Mouse (Mus musculus) lung, adult 2 months (tissue): ENCODE results near the gene Aldh8a1. TPM values are rescaled to one million over a fixed set of nuclear protein-coding genes. Genes with fewer than 3 reads are reported as not detected.

Source experiments
- DNase-seq: peaks from one replicate; pipeline ENCODE4 v3.0.0; 2022
- H3K4me1 ChIP-seq: fragments of 200-500 bp; 2 replicates; pipeline ENCODE4 v1.6.1; 2011; ENCODE audit warnings: low read length; ENCODE audit not compliant: control insufficient read depth, insufficient read depth
- H3K4me3 ChIP-seq: fragments of 200-500 bp; replicated peaks from 2 replicates; pipeline ENCODE3; 2011; ENCODE audit warnings: low read depth, mild to moderate bottlenecking, control low read depth, low read length; ENCODE audit errors: extremely low read depth
- CTCF ChIP-seq: fragments of 200-500 bp; IDR thresholded peaks from 2 replicates; pipeline ENCODE4 v1.5.1; 2011; ENCODE audit warnings: mild to moderate bottlenecking, low read length, control low read depth; ENCODE audit not compliant: insufficient read depth
- POLR2A ChIP-seq: fragments of 200-500 bp; IDR thresholded peaks from 2 replicates; pipeline ENCODE4 v1.6.1; 2011; ENCODE audit warnings: low read depth, mild to moderate bottlenecking, control low read depth, low read length, borderline replicate concordance; ENCODE audit errors: extremely low read depth
- WGBS: fragments of 180-500 bp; shearing (Covaris S2); methylation state at CpG from one replicate; pipeline ENCODE4 v1.1.7; 2018; 5-methylcytosine and 5-hydroxymethylcytosine counted together
- polyA plus RNA-seq: library from polyadenylated mRNA; depleted of rRNA; stranded (reverse); fragments of >200 nt; gene quantifications from 2 replicates; pipeline ENCODE4 v1.2.3, GENCODE M21; 2012

The Aldh8a1 gene
- polyA plus RNA-seq, 1 experiment, result 0.22 TPM

GRCm38 (mm10) chr10:21349946-21350345 lies 27.1 kb upstream of the Aldh8a1 start:
- no peak overlapping the region for H3K4me3 ChIP-seq
- WGBS, result 96% methylated on average over 2 of the region's 2 CpGs
- TF ChIP-seq CTCF, result no peak
- no peak for TF ChIP-seq POLR2A

GRCm38 (mm10) chr10:21350531-21351515 lies 26.3 kb upstream of the Aldh8a1 start:
- no peak for DNase-seq
- H3K4me1 ChIP-seq, result no peaks in the 10 kb centered on the region
- TF ChIP-seq CTCF, result no peak
- no peak for TF ChIP-seq POLR2A
- no peak overlapping the region for H3K4me3 ChIP-seq
- WGBS, result 89% methylated on average over 11 of the region's 11 CpGs

More at GRCm38 (mm10) chr10:21349946-21350345, 27.1 kb upstream of the Aldh8a1 start:
- H3K4me1 ChIP-seq, result no peaks in the 10 kb centered on the region
- no peak for DNase-seq

DNA sequence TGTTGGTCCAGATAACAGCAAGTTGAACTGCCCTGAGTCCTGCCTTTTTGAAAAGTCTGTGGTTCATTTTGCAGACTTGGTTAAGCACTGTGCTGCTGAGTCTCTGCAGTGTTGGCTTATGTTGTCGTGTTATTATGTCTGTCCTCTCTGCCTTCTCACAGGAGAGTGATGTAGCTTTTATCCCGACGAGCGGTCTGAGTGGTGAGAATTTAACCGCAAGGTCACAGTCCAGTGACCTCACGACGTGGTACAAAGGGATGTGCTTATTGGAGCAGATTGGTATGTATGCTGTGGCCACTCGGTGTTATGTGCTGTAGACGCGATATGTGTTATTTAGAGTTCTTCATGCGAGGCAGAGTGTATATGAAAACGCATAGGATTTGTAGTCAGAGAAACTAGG lies 25.3 kb upstream of the Aldh8a1 start:
- DNase-seq, result no peak
- no peaks in the 10 kb centered on the region for H3K4me1 ChIP-seq
- no peak overlapping the region for H3K4me3 ChIP-seq
- 88% methylated on average over 12 of the region's 12 CpGs for WGBS
- no peak for TF ChIP-seq POLR2A

GRCm38 (mm10) chr10:21353890-21354289 lies 23.2 kb upstream of the Aldh8a1 start:
- DNase-seq, result no peak
- Histone ChIP-seq H3K4me1 (no peaks in the 10 kb centered on the region), H3K4me3 (no peak overlapping the region)
- 57% methylated on average over 5 of the region's 5 CpGs for WGBS
- no peak for TF ChIP-seq CTCF
- TF ChIP-seq POLR2A, result no peak

DNA sequence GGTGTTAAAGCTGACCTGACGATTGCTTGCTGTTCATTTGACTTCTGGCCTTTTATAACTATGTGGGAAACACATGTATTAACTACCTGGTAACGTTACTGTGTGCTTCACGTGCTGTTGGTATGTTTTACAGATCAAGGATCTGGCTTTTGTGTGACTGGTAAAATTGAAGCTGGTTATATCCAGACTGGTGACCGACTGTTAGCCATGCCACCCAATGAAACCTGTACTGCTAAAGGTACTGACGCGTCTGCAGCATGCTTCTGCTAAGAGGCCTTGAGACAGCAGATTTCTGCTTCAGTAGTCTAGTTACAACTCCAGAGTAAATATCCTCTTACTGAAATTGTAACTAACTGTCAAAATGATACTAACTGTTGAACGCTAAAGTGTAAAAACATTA lies 22.6 kb upstream of the Aldh8a1 start:
- no peak for DNase-seq
- H3K4me1 ChIP-seq, result no peaks in the 10 kb centered on the region
- H3K4me3 ChIP-seq, result no peak overlapping the region
- TF ChIP-seq POLR2A, result no peak
- no peak for TF ChIP-seq CTCF
- WGBS, result 94% methylated on average over 7 of the region's 7 CpGs

- DNase-seq, result no peak
- TF ChIP-seq POLR2A, result no peak
- no peak for TF ChIP-seq CTCF
- WGBS, result 91% methylated on average over 8 of the region's 8 CpGs
- Histone ChIP-seq H3K4me3 (no peak overlapping the region), H3K4me1 (no peaks in the 10 kb centered on the region)
These were observed 19.1 kb upstream of the Aldh8a1 start for GRCm38 (mm10) chr10:21357986-21358385.

DNA sequence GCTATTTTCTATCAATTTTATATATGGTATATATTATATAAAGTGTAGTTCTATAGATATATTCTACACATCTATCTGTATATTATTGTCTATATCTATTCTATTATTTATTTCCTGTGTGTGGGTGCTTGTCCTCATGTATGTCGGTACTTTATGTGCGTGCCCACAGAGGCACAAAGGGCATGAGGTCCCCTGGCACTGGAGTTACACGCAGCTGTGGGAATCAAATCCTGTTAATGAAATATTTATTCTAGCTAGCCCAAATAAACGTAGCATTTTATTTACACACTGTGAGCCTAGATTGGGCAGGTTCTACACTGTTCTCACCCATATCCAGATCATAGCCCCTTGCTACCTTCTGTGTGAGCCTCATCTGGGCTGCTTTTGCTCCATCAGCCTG lies 18.0 kb upstream of the Aldh8a1 start:
- WGBS, result 89% methylated on average over 4 of the region's 4 CpGs
- no peak for DNase-seq
- H3K4me3 ChIP-seq, result no peak overlapping the region
- TF ChIP-seq POLR2A (no peak), CTCF (no peak)
- no peaks in the 10 kb centered on the region for H3K4me1 ChIP-seq

- no peak for DNase-seq
- 75% methylated on average over 7 of the region's 7 CpGs for WGBS
- Histone ChIP-seq H3K4me3 (no peak overlapping the region), H3K4me1 (no peaks in the 10 kb centered on the region)
- no peak for TF ChIP-seq POLR2A
- no peak for TF ChIP-seq CTCF
These were observed 15.2 kb upstream of the Aldh8a1 start for GRCm38 (mm10) chr10:21361871-21362270.

DNA sequence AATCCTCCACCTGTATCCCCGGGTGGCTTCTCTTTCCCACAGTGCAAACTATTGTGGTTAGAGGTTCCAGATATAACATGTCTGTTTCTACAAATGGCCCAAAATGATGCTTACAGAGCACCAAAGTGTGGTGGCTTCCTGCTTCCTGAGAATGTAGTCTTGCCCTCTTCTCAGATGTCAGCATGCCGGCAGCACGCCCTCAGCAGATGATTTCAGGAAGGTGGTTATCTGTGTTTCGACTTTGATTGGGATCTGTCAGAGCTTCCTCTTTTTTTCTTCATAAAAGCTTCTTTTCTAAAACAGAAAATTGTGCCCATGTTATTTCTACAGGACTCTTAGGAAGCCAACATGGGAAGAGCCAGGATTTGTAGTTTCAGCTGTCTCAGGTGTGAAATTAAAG lies 13.8 kb upstream of the Aldh8a1 start:
- no peak overlapping the region for H3K4me3 ChIP-seq
- TF ChIP-seq CTCF (no peak), POLR2A (no peak)
- WGBS, result 72% methylated on average over 4 of the region's 4 CpGs
- DNase-seq, result no peak
- H3K4me1 ChIP-seq, result no peaks in the 10 kb centered on the region

- no peak for DNase-seq
- H3K4me1 ChIP-seq, result no peaks in the 10 kb centered on the region
- TF ChIP-seq CTCF, result no peak
- no peak overlapping the region for H3K4me3 ChIP-seq
- WGBS, result 92% methylated on average over 7 of the region's 7 CpGs
These were observed 12.1 kb upstream of the Aldh8a1 start for GRCm38 (mm10) chr10:21364946-21365345.

GRCm38 (mm10) chr10:21365897-21366296 lies 11.2 kb upstream of the Aldh8a1 start:
- TF ChIP-seq POLR2A (no peak), CTCF (no peak)
- Histone ChIP-seq H3K4me1 (no peaks in the 10 kb centered on the region), H3K4me3 (no peak overlapping the region)
- DNase-seq, result no peak
- 66% methylated on average over 4 of the region's 4 CpGs for WGBS
